Mouse (Mus musculus): ENCODE data around the gene Nav1.

Nav1 gene

GRCm38 (mm10) chr1:135581001-135581400, 26.1 kb downstream of the Nav1 start:
- DNase-seq (ENCODE audit: low spot score) = peak; percentile 72

GRCm38 (mm10) chr1:135579111-135579510, 28.0 kb downstream of the Nav1 start:
- DNase-seq (ENCODE audit: low spot score) = peak; percentile 74

- no peak for DNase-seq (ENCODE audit: low spot score)
Measured at GRCm38 (mm10) chr1:135577793-135578192, 29.3 kb downstream of the Nav1 start.

- DNase-seq (ENCODE audit: low spot score) = no peak
Measured at GRCm38 (mm10) chr1:135575393-135575792, 31.7 kb downstream of the Nav1 start.

GRCm38 (mm10) chr1:135574451-135575208, 32.5 kb downstream of the Nav1 start:
- no peak for DNase-seq (ENCODE audit: low spot score)

- DNase-seq (ENCODE audit: low spot score) = no peak
Measured at GRCm38 (mm10) chr1:135572139-135572892, 34.8 kb downstream of the Nav1 start.

GRCm38 (mm10) chr1:135568087-135568486, 39.0 kb downstream of the Nav1 start:
- no peak for DNase-seq (ENCODE audit: low spot score)

- DNase-seq (ENCODE audit: low spot score) = no peak
Measured at GRCm38 (mm10) chr1:135566611-135567010, 40.5 kb downstream of the Nav1 start.

- no peak for DNase-seq (ENCODE audit: low spot score)
Measured at GRCm38 (mm10) chr1:135565775-135566174, 41.3 kb downstream of the Nav1 start.

- peak; percentile 44 for DNase-seq (ENCODE audit: low spot score)
Measured at GRCm38 (mm10) chr1:135564660-135565519, 42.2 kb downstream of the Nav1 start.

GRCm38 (mm10) chr1:135563781-135564414, 43.2 kb downstream of the Nav1 start:
- DNase-seq (ENCODE audit: low spot score) = peak; percentile 69

GRCm38 (mm10) chr1:135562982-135563650, 44.0 kb downstream of the Nav1 start:
- DNase-seq (ENCODE audit: low spot score) = peak; percentile 36

- DNase-seq (ENCODE audit: low spot score) = no peak
Measured at GRCm38 (mm10) chr1:135562115-135562514, 45.0 kb downstream of the Nav1 start.

- DNase-seq (ENCODE audit: low spot score) = no peak
Measured at GRCm38 (mm10) chr1:135561282-135561681, 45.8 kb downstream of the Nav1 start.

- no peak for DNase-seq (ENCODE audit: low spot score)
Measured at GRCm38 (mm10) chr1:135557976-135558375, 49.1 kb downstream of the Nav1 start.

GRCm38 (mm10) chr1:135555885-135556284, 51.2 kb downstream of the Nav1 start:
- no peak for DNase-seq (ENCODE audit: low spot score)

GRCm38 (mm10) chr1:135554632-135555260, 52.3 kb downstream of the Nav1 start:
- DNase-seq (ENCODE audit: low spot score) = peak; percentile 76

- peak; percentile 29 for DNase-seq (ENCODE audit: low spot score)
Measured at GRCm38 (mm10) chr1:135553615-135554014, 53.5 kb downstream of the Nav1 start.

- no peak for DNase-seq (ENCODE audit: low spot score)
Measured at GRCm38 (mm10) chr1:135553154-135553553, 53.9 kb downstream of the Nav1 start.

- peak; percentile 59 for DNase-seq (ENCODE audit: low spot score)
Measured at GRCm38 (mm10) chr1:135550886-135551285, 56.2 kb downstream of the Nav1 start.

GRCm38 (mm10) chr1:135548750-135549149, 58.3 kb downstream of the Nav1 start:
- DNase-seq (ENCODE audit: low spot score) = no peak

All from embryo, embryonic 10 days (tissue).